Mouse (Mus musculus) thymus, postnatal 4 days (tissue): Measurements from ENCODE around the gene Aasdh.

ENCODE experiments used
- DNase-seq: peaks from one replicate; pipeline ENCODE4 v3.0.0; 2021

Gene Aasdh

GRCm38 (mm10) chr5:76837018-76837417 is 68.3 kb downstream of the Aasdh start:
- no peak for DNase-seq

GRCm38 (mm10) chr5:76832529-76833210 is 72.6 kb downstream of the Aasdh start:
- no peak for DNase-seq

GRCm38 (mm10) chr5:76828527-76829240 is 76.6 kb downstream of the Aasdh start:
- DNase-seq = no peak
